Mouse (Mus musculus): ENCODE data around the gene Sec24c. TPM values are rescaled to one million over a fixed set of nuclear protein-coding genes. Genes with fewer than 3 reads are reported as not detected.

Sec24c gene
- total RNA-seq, 2 experiments from 2014 or later: 120 to 132 TPM

DNA sequence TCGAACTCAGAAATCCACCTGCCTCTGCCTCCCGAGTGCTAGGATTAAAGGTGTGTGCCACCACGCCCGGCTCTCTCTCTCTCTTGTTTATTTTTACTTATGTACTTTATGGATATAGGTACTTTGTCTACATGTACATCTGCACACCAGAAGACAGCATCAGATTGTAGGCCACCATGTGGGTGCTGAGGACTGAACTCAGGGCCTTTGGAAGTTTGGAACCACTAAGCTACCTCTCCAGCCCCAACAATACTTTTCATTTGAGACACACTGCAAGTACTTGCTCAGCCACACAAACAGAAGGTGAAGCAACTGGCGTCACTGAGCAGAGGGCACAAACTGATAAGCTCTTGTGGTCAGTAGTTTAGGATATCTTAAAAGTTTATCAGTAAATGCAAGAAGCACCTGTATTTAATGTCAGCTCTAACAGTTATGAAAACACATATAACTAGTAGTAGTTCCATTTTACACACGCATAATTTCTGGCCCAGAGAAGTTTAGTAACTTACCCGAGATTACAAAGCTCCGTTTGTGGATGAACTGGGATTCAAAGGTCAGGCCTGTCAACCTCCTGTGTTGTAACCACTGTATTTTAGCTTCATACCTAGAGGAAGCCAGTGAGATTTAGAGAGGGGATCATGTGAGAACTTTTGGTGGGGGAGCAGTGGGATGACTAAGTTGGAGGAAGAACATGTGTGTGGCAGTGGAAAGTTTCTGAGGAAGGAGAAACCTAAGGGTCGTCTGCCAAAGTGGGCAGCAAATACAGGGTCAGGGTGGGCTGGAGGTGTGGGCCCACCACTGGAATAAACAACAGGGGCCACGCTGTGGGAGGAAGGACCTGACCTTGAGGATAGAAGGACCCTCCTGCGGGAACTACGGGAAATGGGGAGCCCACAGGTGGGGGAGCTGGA lies 59.2 kb downstream of the Sec24c start:
- DNase-seq (ENCODE audit: low spot score in 2 of 2): peak in 1 of 2 experiments; percentile 26

DNA sequence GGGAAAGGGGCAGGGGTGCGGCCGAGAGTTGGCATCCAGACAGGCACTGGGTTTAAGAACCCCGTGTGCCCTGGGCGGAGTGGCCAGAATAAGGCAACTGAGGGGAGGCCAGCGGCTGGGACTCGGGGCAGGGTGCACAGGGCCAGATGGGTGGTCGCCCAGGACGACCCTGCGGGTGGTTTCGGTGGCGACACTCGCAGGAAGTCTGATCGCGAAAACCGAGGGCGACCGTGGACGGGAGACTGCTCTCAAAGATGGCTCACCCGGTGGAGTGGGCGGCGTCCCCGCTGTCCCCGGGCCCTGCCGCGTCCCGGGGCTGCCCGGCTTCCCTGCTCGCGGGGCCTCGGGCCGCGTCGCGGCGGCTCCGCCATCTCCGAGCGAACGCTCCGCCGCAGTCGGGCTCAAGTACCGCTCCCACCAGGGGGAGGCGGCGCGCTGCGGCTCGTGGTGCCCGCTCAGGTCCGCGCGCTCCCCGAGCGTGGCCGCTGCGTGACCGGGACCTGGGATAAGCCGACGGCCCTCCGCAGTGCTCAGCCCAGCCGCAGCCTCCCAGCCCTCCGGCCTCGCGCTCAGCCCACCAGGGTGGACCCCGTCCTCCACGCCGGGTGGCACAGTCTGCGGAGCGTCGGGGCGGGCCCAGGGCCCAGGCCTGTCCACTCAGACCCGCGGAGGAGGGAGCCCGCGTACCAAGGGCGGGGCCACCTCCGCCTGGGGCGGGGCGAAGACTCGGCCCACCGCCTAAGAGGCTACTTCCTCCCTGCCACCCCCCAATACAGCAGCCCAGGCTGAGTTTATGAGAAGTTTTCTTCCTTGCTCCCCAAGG lies 60.1 kb downstream of the Sec24c start, which contains the start of gene Ndst2:
Ndst2 (minus strand) TSS at position 611 of the 823 bp plus-strand sequence.
- DNase-seq (ENCODE audit: low spot score in 2 of 2): peak; percentile 84 to 85

DNA sequence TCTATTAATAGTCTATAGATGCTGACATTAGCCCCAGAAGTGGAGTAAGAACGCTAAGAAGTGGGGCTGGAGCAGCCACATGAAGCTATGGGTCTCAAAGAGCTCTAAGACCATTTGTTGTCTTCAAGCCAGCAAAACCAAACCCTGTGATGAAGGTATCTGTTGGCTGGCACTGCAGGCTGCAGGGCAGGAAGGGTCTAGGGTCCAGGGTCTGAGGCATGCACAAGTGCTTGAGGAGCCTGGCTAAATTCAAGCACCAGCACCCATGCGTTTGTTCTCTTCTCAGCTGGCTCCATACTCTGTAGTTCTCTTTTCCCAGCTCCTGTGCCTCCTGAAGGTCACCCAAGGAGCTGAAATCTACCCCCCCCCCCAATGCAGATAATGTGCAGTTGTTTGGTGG lies 60.9 kb downstream of the Sec24c start:
- DNase-seq (ENCODE audit: low spot score in 2 of 2): no peak

DNA sequence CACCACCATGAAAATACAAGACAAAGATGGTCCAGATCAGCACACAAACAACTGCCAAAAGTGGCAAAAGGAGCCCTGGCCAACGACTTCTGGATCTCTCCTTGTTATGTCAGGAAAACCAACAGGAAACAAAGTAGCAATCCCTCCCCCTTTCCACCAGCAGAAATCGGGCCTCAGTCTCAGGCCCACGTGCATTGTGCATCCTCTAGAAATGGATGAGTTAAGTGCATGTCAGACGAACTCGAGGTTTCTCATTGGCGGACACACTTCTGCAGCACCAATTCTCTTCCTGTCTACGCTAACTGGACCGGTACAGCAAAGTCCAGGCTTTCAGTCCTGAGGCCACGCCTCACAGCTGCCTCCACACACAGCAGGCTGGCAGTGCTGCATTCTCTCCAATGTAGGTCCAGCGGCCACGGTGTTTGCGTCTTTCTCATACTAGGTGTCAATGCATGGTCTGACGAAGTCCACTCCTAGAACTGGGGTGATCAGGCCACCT lies 61.8 kb downstream of the Sec24c start:
- no peak for DNase-seq (ENCODE audit: low spot score in 2 of 2)

DNA sequence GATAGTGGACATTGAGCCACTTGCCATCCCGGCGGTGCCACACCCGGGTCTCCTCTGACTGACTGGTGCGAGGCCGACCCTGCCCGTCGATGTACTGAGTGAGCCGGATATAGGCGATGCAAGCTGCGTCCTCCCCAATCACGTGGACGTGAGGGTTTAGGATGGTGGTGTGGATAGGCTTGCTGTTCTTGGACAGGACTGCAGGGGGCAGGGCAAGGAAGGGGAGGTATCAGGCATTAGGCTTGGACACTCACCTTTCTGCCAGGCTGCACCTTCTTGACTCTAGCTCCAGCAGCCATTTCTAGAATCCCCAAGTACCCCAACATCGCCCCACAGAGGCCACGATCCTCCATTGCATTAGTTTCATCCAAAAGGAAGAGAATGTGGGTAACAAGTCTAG lies 63.2 kb downstream of the Sec24c start:
- DNase-seq (ENCODE audit: low spot score in 2 of 2): peak; percentile 44 to 46

DNA sequence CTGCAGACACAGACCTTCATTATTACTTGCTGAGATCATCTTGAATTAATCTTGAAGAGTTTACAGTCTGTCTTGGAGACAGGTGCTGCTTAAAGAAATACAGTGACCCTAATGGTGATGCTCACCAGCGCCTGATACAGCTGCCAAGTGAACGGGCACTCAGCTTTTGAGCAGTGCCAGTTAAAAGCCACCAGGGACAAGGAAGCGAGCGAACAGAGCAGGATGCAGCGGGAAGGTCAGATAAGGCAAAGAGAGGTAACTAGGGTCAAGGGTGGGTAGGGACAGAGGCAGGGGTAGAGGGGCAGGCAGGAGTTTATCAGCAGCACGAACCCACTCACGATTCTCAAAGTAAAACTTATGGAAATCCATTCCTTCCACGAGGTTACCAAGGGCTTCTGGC lies 64.4 kb downstream of the Sec24c start:
- no peak for DNase-seq (ENCODE audit: low spot score in 2 of 2)

DNA sequence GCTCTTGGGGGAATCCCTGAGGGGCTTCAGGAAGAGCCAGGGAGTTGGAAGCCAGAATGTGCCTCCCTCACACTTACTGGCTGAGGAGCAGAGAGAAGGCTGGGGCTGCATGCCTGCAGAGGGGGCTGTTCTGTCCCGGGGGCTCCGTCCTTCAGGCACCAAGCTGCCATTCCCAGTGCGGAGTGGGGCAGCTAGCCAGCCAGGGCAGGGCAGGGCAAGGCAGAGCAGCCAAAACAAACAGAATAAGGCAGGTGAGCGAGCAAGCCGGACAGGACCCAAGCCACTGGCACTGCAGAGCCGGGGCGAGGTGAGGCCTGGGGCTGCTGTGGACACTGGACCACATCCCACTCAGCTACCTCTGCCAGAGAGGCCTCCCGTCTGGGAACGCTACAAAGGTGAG lies 67.2 kb downstream of the Sec24c start:
- no peak for DNase-seq (ENCODE audit: low spot score in 2 of 2)

DNA sequence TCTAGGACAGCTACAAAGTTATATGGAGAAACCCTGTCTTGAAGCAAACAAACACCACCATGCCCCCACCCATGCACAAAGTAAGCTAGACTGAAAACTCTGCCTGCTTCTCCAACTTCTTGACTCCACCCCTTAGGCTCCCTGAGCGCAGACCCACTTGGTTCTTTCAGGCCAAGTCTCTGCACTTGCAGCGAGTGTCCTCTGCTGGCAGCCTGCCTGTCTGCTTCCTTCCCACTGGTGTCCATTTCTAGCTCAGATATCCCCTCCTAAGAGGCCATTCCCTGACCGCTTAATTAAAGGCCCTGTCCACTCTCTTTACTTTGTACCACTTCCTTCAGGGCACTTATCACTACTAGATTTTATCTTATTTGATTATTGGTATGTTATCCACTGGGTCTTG lies 69.5 kb downstream of the Sec24c start:
- DNase-seq (ENCODE audit: low spot score in 2 of 2): no peak

Small RNA genes lying within 50 kb of the gene (microRNA-seq; reads per million reads assigned to microRNA genes)
- gene Mir6946 (ENCODE audit: borderline number of aligned reads in 2 of 2): 0.61 to 1.4 reads per million in 2 experiments

Other genes with a start within 250 kb of the Sec24c start
- 1 to 10 TPM in 1 of 2 experiments, under 1 TPM in 1; 0.96 to 1.1 TPM for gene Cfap70, start 222.1 kb upstream of the Sec24c start, total RNA-seq (2021)
- gene Anxa7, start 194.2 kb upstream of the Sec24c start, total RNA-seq (2021): 100 to 1,000 TPM; 101 to 116 TPM
- under 1 TPM; 0.60 to 0.70 TPM for gene Mss51, start 177.4 kb upstream of the Sec24c start, total RNA-seq (2021)
- 10 to 100 TPM; 60.5 to 61.1 TPM for gene Ppp3cb, start 127.7 kb upstream of the Sec24c start, total RNA-seq (2021)
- gene Usp54, start 33.2 kb upstream of the Sec24c start, total RNA-seq (2021): 10 to 100 TPM; 11.2 to 14.5 TPM
- gene Myoz1, start 17.8 kb upstream of the Sec24c start, total RNA-seq (2021): 1 to 10 TPM in 1 of 2 experiments, not detected in 1; 1.8 TPM
- gene Synpo2l, start 6.0 kb upstream of the Sec24c start, total RNA-seq (2021): under 1 TPM; 0.20 to 0.67 TPM
- gene Fut11, start 20.7 kb downstream of the Sec24c start, total RNA-seq (2021): 10 to 100 TPM; 12.2 to 16.8 TPM
- gene Chchd1, start 28.7 kb downstream of the Sec24c start, total RNA-seq (2021): 10 to 100 TPM; 80.8 to 90.3 TPM
- gene Zswim8, start 33.2 kb downstream of the Sec24c start, total RNA-seq (2021): 100 to 1,000 TPM; 129 to 136 TPM
- gene Ndst2, start 60.3 kb downstream of the Sec24c start, total RNA-seq (2021): 10 to 100 TPM; 21.6 to 26.1 TPM
- 10 to 100 TPM; 38.2 to 51.8 TPM for gene Camk2g, start 119.8 kb downstream of the Sec24c start, total RNA-seq (2021)
- gene Plau, start 162.4 kb downstream of the Sec24c start, total RNA-seq (2021): 10 to 100 TPM; 20.9 to 29.8 TPM